Mouse (Mus musculus) retina, postnatal 1 day (tissue): ENCODE measurements around the gene Tsc22d4.

Experiments used
- DNase-seq: peaks from one replicate; pipeline ENCODE4 v3.0.0-alpha.2; 2012

Tsc22d4 gene

DNA sequence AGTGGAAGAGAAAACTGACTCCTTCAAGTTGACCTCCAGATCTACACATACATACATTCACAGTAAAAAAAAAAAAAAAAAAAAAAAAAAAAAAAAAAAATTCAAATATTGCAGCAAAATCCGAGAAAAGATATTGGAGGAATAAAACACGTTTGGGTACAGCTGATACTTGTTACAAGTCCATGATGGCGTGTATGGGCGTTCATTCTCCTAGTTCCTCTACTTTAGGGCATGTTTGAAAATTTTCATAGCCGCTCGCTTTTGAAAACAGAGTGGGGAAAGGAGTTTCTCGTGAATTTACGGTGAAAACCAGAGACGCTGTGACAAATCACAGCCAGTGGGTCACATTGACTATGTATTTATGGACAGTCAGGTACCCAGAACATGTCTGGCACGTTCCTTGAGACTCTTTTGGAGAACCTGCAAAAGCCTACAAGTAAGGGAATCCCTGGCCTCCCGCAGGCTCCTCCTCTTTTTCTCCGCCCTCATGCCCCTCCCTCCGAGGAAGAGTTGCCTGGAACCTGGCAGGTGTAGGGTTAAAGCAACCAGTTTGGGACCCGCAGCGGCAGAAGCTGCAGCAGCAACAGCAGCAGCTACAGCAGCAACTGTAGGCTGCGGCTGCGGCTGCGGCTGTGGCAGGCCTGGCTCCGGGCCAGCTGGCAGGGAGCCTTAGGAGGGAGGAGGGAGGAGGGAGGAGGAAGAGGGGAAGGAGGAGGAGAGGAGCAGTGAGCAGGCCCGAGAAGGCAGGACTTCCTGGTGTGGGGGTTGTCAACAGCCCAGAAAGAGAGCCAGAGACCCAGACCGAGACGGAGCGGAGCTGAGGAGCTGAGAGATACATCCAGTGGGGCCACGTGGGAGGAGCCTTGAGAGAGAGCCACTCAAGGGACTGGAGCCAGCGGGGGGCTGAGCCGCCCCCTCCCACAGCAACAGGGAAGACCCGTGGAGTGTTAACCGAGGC, at the start of gene Tsc22d4:
Tsc22d4 (plus strand) TSS at position 517 of the 958 bp plus-strand sequence.
- DNase-seq = peak; percentile 95

GRCm38 (mm10) chr5:137695930-137696329, 49.6 kb upstream of the Tsc22d4 start:
- DNase-seq = no peak

DNA sequence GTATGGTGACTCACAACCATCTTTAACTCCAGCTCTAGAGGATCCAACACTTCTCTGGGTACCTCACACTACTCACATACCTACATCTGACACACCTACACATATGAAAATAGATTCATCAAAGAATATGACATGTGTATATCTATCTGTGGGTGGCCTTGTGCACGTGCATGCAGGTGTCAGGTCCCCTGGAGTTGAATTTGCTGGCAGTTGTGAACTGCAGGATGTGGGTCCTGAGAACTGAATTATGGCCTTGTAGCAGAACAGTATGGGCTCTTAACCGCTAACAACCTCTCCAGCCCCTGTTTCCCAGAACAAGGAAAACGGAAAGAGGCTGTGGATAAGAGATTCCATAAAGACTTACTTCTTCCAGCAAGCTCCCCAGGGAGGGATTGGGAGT, 46.5 kb upstream of the Tsc22d4 start:
- no peak for DNase-seq

DNA sequence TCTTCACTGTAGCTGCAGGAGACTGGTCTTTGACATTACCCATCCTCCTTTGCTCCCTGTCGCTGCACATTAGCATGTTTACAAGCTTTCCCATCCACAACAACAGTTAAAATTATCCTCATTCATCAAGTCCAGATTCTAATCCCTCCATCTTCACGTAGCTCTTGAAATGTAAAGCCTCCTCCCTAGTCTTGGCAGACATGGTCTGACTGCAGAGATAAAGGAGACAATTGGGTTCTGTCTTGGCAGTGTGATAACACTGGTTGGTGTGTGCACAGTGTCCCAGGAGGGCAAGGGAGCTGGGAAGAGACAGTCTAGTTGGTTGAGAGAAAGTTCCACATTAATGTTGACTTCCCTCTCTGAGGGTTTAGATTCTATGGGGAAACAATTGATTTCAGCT, 45.7 kb upstream of the Tsc22d4 start:
- no peak for DNase-seq

DNA sequence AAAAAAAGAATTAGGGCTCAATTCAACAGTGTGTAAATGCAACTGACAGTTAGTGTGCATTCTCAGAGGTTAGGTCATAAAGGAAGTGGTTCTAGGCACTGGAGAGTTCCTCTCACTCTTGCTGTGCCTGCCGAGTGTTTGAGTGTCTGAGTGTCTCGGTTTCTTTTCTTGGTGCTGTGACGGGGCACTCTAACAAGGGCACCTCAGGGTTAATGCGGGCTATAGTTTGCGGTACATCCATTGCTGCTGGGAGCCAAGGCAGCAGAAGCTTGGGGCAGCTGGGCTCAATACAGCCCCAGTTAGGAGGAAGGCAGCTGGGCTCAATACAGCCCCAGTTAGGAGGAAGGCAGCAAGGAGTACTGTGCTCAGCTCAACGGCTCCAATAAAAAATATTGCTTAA, 40.3 kb upstream of the Tsc22d4 start:
- no peak for DNase-seq

- DNase-seq = peak; percentile 65
Observed at GRCm38 (mm10) chr5:137706913-137707633, 38.5 kb upstream of the Tsc22d4 start.

DNA sequence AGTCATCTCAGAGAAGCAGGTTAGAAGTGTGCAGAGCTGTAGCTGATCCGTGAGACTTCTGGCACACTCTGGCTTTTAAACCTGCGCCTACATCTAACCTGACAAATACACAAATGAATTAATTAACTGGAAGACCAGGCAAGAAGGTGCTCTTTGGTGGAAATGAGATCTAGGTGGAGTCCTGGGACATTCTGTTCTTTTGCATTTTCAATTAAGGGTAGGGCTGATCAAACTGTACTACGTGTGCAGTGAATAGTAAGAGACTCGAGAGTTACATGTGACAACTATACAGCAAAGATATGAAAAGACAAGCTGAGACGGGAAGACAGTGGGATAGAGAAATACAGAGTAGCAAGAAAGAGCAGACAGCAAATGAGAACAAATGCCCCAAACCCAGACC, 32.1 kb upstream of the Tsc22d4 start:
- DNase-seq = no peak

GRCm38 (mm10) chr5:137715685-137716084, 29.8 kb upstream of the Tsc22d4 start:
- DNase-seq = no peak

GRCm38 (mm10) chr5:137718020-137718790, 27.3 kb upstream of the Tsc22d4 start:
- DNase-seq = no peak

DNA sequence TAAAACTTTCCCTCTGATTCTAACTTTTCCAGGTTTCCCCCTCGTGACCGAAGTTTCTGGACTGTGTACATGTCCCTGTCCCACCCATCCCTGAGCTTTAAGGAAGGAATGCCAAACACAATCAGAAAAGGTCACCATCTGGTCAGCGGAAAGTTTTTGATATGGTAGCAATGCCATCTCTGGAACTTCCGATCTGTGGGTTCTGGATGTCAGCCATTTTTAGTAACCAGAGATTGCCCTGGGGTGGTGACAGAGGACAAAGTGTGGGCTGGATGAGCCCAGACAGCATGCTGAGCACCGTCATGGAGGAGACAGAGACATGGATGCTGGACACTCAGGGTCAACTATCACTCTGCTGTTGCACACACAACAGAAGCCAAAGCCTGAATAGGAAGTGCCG, 26.4 kb upstream of the Tsc22d4 start:
- no peak for DNase-seq

DNA sequence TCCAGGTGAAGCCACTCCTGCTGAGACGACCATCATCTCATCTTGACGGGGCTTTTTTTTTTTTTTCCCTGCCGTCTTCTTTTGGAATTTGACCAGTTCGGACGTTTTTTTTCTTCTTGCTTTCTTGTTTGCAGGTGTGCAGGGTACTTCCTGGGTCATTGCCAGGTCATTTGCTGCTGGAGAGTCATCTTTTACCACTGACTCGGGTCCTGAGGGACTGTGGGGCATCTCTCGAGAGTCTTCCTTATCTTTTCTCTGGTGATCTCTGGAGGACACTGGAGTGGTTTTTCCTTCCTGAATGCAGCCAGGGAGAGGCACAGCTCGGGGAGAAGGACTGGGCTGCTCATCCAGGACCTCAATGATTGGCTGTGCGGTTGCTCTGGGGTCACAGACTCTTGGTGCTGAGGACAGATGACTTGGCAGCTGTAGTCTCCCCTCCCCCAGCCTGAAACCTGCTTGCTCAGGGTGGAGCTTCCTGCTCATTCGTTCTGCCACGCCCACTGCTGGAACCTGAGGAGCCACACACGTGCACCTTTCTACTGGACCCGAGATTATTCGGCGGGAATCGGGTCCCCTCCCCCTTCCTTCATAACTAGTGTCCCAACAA, 24.9 kb upstream of the Tsc22d4 start:
- peak; percentile 41 for DNase-seq

GRCm38 (mm10) chr5:137723840-137724239, 21.7 kb upstream of the Tsc22d4 start:
- no peak for DNase-seq

DNA sequence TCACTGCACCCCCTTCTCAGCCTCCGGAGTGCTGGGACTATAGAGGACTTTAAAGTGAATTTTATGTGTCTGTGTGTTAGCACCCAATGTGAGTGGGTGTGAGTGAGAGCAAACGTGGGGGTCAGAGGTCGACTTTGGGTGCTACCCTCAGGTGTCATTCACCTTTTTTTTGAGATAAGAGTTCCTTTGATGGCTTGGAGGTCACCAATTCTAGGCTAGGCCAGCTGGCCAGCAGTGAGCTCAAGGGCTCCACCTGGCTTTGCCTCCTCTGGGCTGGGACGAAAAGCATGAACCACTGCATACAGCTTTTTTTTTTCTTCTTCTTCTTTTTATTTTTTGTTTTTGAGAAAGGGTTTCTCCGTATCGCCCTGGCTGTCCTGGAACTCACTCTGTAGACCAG, 18.8 kb upstream of the Tsc22d4 start:
- no peak for DNase-seq

DNA sequence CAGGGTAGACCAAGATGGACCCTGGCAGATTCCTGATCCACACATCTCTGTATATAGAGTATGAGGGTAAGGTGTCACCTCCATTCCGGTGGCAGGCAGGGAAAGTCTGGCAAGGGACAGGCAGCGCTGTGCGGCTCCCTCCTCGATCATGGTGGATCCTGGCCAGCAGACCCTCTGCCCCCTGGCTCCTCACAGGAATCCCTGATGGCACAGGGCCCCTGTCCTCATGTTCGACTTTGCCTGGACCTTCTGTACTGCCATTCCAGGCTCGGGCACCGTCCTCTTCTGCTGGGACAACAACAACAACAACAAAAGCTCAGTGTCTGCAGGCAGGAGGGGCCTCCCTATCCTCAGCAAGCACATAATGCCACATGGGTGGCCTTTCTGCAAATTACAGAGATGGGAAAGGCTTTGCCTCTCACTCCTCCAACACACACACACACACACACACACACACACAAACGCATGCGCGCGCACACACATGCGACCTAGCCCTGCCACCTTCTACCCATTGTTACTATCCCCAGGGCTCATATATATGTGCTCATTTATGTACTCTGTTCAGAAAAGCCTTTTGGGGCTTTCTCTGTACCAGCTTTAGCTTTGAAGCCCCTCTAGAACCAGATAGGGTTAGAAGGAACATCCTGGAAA, 11.8 kb upstream of the Tsc22d4 start:
- peak; percentile 65 for DNase-seq

GRCm38 (mm10) chr5:137734289-137735061, 11.1 kb upstream of the Tsc22d4 start:
- peak; percentile 95 for DNase-seq

DNA sequence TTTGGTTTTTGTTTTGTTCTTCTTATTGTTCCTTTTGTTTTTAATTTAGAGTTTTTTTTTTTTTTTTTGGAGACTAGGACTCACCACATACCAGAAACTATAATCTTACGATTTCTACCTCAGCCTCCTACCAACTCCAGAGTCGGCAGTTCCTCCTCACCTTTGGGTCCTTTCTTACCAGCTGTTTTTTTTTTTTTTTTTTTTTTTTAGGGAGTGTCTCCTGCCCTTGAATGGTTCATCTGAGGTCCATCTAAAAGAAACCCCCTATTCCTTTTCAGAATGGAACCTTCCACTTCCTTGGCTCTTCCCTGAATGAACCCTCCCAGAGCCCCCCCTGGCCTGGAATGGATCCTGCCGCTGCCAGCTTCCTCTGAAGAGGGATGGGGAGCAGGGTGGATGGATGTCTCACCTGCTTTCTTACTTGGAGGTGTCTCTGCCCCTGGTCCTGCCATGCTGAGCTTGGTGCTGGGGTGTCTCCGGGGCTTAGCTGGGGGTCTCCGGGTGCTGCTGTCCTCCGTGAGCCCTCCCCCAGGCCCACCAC, 8.1 kb upstream of the Tsc22d4 start:
- DNase-seq = peak; percentile 70

DNA sequence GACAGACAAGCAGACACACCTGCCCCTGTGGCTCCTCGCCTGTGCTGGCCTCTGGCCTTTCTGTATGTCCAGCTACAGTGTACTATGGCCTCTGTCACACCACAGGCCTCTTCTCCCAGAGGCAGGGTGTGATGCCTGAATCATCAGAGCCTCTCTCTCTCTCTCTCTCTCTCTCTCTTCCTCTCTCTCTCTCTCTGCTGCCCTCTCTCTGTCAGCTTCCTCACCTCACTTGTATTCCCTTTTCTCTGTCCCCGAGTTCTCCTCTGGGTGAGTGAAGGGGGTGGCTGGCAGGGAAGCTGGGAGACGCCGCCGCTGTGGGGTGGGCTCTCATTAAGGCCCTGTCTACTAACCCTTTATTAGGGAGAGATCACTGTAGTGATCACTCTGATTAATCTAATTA, 7.0 kb upstream of the Tsc22d4 start:
- DNase-seq = peak; percentile 71

GRCm38 (mm10) chr5:137739471-137739870, 6.1 kb upstream of the Tsc22d4 start:
- no peak for DNase-seq

DNA sequence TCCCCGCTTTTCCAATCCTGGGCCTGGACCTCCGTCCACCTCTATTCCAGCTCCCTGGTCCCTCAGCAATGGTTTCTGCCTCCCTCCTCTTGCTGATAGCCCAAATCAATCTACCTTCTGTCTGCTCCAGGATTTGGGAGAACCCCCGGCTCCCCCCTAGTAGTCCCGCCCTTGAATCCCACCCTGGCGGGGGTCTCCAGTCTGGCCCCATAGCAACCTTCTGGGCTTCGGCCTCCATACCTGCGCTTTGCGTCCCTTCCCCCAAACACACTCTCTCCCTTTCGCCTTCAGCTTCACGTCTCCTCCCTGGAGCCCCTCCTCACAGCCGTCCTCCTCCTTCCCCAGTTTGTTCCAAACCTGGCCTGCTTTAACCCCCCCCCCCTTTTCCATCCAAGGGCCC, 5.0 kb upstream of the Tsc22d4 start:
- no peak for DNase-seq

- peak; percentile 89 for DNase-seq
Observed at GRCm38 (mm10) chr5:137741023-137741931, 4.3 kb upstream of the Tsc22d4 start, which contains the start of gene Nyap1. Nyap1 (minus strand) TSS chr5:137741607.
